Mouse (Mus musculus) left cerebral cortex, adult 8-10 months (tissue): Measurements from ENCODE around the gene Il11ra2. TPM values are rescaled to one million over a fixed set of nuclear protein-coding genes. Genes with fewer than 3 reads are reported as not detected.
"Not testable (repeated sequence)": the region's sequence is repeated elsewhere in the genome, so short reads cannot be mapped to it uniquely, and the experiment has no call there.

Source experiments
- DNase-seq, 2 experiments: peaks; one replicate each; pipeline ENCODE4 v3.0.0; 2022; ENCODE audit warnings: low spot score in 2 of 2
- total RNA-seq, 4 experiments: library from RNA; stranded (reverse); gene quantifications; 2 replicates each; pipeline ENCODE4 v1.2.4; 2022

The Il11ra2 gene
- total RNA-seq, result under 1 TPM in 1 of 4 experiments, not detected in 3; 0.30 TPM

- not testable (repeated sequence) for DNase-seq
These were observed at the start of gene Il11ra2 for GRCm38 (mm10) chr4:42661793-42662192. Gene Il11ra2, minus strand, starts transcription at chr4:42661893.

GRCm38 (mm10) chr4:42682183-42682524 is 20.5 kb upstream of the Il11ra2 start:
- not testable (repeated sequence) for DNase-seq

DNA sequence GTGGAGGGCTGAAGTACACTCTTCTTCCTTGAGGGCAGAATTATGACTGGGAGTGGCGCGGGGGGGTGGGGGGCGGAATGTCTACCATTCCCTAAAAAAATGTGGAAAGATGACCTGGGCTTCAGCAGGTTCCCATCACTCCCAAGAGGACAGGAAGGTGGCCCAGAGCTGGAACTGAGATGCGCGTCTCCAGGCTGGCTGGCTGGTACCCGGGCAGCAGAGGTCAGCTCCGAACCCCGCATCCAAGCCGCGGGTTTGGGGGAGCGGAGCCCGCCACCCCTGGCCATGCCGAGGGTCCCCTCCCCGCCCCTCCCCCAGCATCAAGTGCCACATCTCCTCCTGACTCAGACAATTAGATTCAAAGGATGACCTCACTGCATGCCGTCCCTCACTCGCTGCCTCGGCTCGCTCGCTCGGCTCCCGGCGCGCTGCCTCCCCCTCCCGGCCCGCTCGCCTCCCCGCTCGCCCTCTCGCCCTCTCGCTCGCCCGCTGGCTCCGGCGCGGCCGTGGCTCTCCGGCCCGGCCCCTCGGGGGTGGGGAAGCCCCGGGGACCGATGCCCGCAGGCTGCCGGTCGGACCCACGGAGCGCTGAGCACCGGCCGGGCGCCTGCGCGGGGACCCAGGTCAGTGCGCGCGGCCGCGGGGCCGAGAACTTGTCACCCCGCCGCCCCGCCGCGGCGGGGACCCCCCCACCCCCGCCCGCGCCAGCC is 19.9 kb upstream of the Il11ra2 start:
- not testable (repeated sequence) for DNase-seq

GRCm38 (mm10) chr4:42680374-42681356 is 19.0 kb upstream of the Il11ra2 start:
- not testable (repeated sequence) for DNase-seq

DNA sequence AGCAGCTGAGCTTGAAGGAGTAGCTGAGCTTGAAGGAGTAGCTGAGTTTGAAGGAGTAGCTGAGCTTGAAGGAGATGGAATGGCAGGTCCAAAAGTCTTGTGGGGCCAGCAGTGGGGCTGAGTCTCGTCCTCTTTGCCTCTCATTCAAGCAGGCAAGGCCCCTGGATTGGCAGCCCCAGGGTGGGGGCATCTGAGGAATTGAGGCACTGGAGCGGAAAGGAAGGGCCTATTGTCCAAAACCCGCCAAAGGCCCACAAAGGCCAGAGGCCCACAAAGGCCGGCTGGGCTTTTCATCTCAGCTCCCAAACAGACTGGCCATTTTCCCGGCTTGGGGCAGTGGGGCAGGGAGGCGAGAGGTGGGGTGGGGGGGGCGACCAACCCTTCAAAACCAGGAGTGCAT is 17.7 kb upstream of the Il11ra2 start:
- DNase-seq, result not testable (repeated sequence)

GRCm38 (mm10) chr4:42675415-42675814 is 13.7 kb upstream of the Il11ra2 start:
- DNase-seq, result not testable (repeated sequence)

DNA sequence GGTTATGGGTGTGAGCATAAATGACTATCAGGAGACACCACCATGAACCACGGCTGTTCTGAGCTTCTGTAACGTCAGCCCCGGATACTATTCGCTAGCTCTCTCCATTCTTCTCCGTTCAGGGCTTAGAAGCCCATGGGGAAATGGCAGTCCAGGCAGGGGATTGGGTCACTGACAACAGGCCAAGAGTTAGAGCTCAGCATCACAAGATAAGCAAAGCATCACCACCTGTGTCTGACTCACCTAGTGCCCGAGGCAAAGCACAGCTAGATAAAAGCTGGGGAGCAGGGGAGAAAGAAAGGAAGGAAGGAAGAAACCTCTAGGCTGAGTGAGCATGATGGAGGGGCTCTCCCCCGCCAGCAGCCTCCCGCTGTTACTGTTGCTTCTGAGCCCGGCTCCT is 6.7 kb downstream of the Il11ra2 start, which contains the start of gene Ccl27b:
Gene Ccl27b, plus strand, starts transcription at position 301 of the 400 bp plus-strand sequence.
- DNase-seq, result not testable (repeated sequence)

- DNase-seq, result not testable (repeated sequence)
These were observed 32.3 kb downstream of the Il11ra2 start, which contains the start of gene Gm2564 for GRCm38 (mm10) chr4:42629419-42629818. Gene Gm2564, plus strand, starts transcription at chr4:42629719.

DNA sequence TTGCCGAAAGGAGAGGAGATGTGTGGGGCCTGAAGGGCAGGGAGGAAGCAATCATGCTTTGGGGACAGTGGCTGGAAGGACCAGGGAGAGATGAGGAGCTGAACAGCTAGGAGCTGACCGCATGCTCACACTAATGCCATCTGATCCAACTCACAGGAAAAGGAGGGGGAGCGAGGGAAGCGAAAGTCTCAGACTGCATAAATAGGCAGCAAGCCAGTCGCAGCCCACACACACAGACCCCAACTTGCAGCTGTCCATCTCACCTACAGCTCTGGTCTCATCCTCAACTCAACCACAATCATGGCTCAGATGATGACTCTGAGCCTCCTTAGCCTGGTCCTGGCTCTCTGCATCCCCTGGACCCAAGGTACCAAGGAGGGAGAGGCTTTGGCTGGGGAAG is 49.8 kb downstream of the Il11ra2 start, which contains the start of gene Gm10591:
Gene Gm10591, plus strand, starts transcription at position 301 of the 400 bp plus-strand sequence.
- not testable (repeated sequence) for DNase-seq

Other genes with a start within 250 kb of the Il11ra2 start
- gene Gm21586, start 222.5 kb downstream of the Il11ra2 start, total RNA-seq, result not detected
- gene Gm2163, start 195.1 kb downstream of the Il11ra2 start, total RNA-seq, result 1 to 10 TPM; 4.9 to 8.7 (median 6.8) TPM
- gene Fam205a2, start 133.7 kb downstream of the Il11ra2 start, total RNA-seq, result 1 to 10 TPM in 1 of 4 experiments, not detected in 3; 2.3 TPM
- not detected for gene Gm10591, start 49.7 kb downstream of the Il11ra2 start, total RNA-seq
- gene Gm2564, start 32.2 kb downstream of the Il11ra2 start, total RNA-seq, result 10 to 100 TPM; 12.8 to 17.7 (median 15.2) TPM
- 1 to 10 TPM; 2.5 to 5.8 (median 3.6) TPM for gene Ccl27b, start 6.6 kb downstream of the Il11ra2 start, total RNA-seq
- 1 to 10 TPM; 2.7 to 3.2 (median 2.9) TPM for gene 4930578G10Rik, start 73.7 kb upstream of the Il11ra2 start, total RNA-seq
- under 1 TPM in 1 of 4 experiments, not detected in 3; 0.84 TPM for gene Ccl19, start 94.7 kb upstream of the Il11ra2 start, total RNA-seq
- gene Ccl21a, start 112.1 kb upstream of the Il11ra2 start, total RNA-seq, result not detected
- under 1 TPM in 2 of 4 experiments, not detected in 2; 0.11 to 0.14 TPM for gene Fam205a1, start 192.0 kb upstream of the Il11ra2 start, total RNA-seq
- 1 to 10 TPM; 1.8 to 2.2 (median 2.1) TPM for gene Gm12394, start 194.9 kb upstream of the Il11ra2 start, total RNA-seq
- gene Fam205c, start 212.3 kb upstream of the Il11ra2 start, total RNA-seq, result 1 to 10 TPM; 1.3 to 2.4 (median 1.7) TPM